Mouse (Mus musculus) limb, embryonic 11.5 days (tissue): ENCODE results near the gene Man2a2. TPM values are rescaled to one million over a fixed set of nuclear protein-coding genes. Genes with fewer than 3 reads are reported as not detected.

ENCODE experiments used
- polyA plus RNA-seq: library from polyadenylated mRNA; unstranded; fragments of >200 nt; fragmentation: Nextera tagmentation; extraction: Ambion mirVana; gene quantifications from 2 replicates; pipeline ENCODE4 v1.2.1, GENCODE M21; 2014

Man2a2 gene
- polyA plus RNA-seq, 1 experiment from 2014 or later: 12.5 TPM

Other genes starting within 250 kb of the Man2a2 start
- 8.3 and 9.0 TPM in 2 replicates for gene Sema4b, start 184.5 kb downstream of the Man2a2 start, polyA plus RNA-seq
- gene Cib1, start 138.6 kb downstream of the Man2a2 start, polyA plus RNA-seq: 55.5 and 60.8 TPM in 2 replicates
- 4.6 and 4.8 TPM in 2 replicates for gene Gdpgp1, start 138.5 kb downstream of the Man2a2 start, polyA plus RNA-seq
- gene Ttll13, start 125.0 kb downstream of the Man2a2 start, polyA plus RNA-seq: 0.30 and 0.91 TPM in 2 replicates
- 47.4 and 49.0 TPM in 2 replicates for gene Ngrn, start 110.2 kb downstream of the Man2a2 start, polyA plus RNA-seq
- gene Vps33b, start 101.7 kb downstream of the Man2a2 start, polyA plus RNA-seq: 13.0 and 18.9 TPM in 2 replicates
- 150 and 152 TPM in 2 replicates for gene Prc1, start 76.9 kb downstream of the Man2a2 start, polyA plus RNA-seq
- 10.5 and 11.0 TPM in 2 replicates for gene Rccd1, start 46.9 kb downstream of the Man2a2 start, polyA plus RNA-seq
- gene Unc45a, start 30.4 kb downstream of the Man2a2 start, polyA plus RNA-seq: 34.7 and 38.0 TPM in 2 replicates
- gene Hddc3, start 28.3 kb downstream of the Man2a2 start, polyA plus RNA-seq: 25.7 and 27.5 TPM in 2 replicates
- 7.6 and 8.4 TPM in 2 replicates for gene Fes, start 16.6 kb upstream of the Man2a2 start, polyA plus RNA-seq
- 9.2 and 10.0 TPM in 2 replicates for gene Furin, start 34.1 kb upstream of the Man2a2 start, polyA plus RNA-seq
- 51.8 and 59.0 TPM in 2 replicates for gene Blm, start 163.7 kb upstream of the Man2a2 start, polyA plus RNA-seq